Comparison of ENCODE assay signal across 10 mouse cellular contexts in the genomic region with DNA sequence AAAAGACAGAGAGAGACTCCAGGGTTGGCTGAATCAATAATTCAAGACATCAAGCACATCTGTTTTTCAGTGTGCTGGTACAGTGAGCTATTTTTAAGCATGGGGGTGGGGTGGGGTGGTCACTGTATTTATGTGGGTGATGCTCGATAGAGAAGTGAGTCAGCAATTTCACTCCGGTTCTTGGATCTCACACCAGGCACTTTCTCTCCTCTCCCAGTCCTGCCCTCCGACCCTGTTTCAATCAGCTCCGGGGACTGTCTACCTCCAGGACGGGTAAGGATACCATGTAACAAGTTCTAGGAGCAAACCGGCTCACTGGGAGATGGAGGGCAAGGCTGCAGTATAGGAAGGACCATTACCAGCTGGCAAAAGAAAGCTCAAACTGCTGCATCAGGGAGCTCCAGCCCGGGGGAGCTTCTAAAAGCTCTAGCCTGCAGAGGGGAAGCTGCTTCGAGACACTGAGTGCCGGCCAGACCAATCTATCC. TPM values are rescaled to one million over a fixed set of nuclear protein-coding genes. Genes with fewer than 3 reads are reported as not detected.
DNase-seq lines count a peak whose midpoint lies in the region; ATAC-seq and TF ChIP-seq lines count a peak whose summit lies in the region.
"Had no signal": no experiment of that assay in that cellular context is flagged by ENCODE, and none has a peak within 500 bp of the region (broad histone marks: within the 10 kb centered on the region; RNA-seq: fewer than 3 reads in every experiment).

No protein-coding gene starts in this region.

- H3K4me3 ChIP-seq in heart, adult 2 months, result no peak overlapping the region
- no peak overlapping the region for H3K4me3 ChIP-seq in embryonic facial prominence, embryonic 14.5 days (ENCODE audit: low read depth, low read length)
- H3K4me3 ChIP-seq in liver, embryonic 15.5 days (replicated peaks), result peak overlapping the region; percentile 64
- H3K4me3 ChIP-seq in forebrain, postnatal 0 days (ENCODE audit: low read depth, low read length), result no peak overlapping the region
- H3K4me3 ChIP-seq: neural tube, embryonic 13.5 days had no signal

- no peak for DNase-seq in heart, adult 2 months
- no peak for DNase-seq in heart, adult 8-10 months (ENCODE audit: low spot score)
- peak; percentile 82 for DNase-seq in A20 (ENCODE audit: low read depth, low spot score)
- peak; percentile 45 for DNase-seq in embryonic facial prominence, embryonic 14.5 days (ENCODE audit: low spot score)
- DNase-seq in gastrocnemius, adult 8-10 months (ENCODE audit: low spot score in 2 of 2), result no peak
- DNase-seq in forebrain, postnatal 0 days, result no peak
- DNase-seq in lung, postnatal 36 days, result no peak

- peaks cover 2% of the 10 kb centered on the region; the same call in 1 of the 2 replicates for H3K4me1 ChIP-seq in heart, adult 2 months (ENCODE audit: control insufficient read depth, insufficient read depth, low read length)
- peaks cover 28% of the 10 kb centered on the region; the same call in 1 of the 2 replicates for H3K4me1 ChIP-seq in embryonic facial prominence, embryonic 14.5 days (ENCODE audit: control insufficient read depth, insufficient read depth, low read length)
- peaks cover 46% of the 10 kb centered on the region for H3K4me1 ChIP-seq in liver, embryonic 15.5 days (replicated peaks)
- H3K4me1 ChIP-seq in forebrain, postnatal 0 days (ENCODE audit: insufficient read depth), result no peaks in the 10 kb centered on the region

- no peak for TF ChIP-seq POLR2A in heart, adult 2 months (IDR thresholded peaks at IDR 0.05; ENCODE audit: insufficient read depth, low read depth, low read length)

- H3K36me3 ChIP-seq in heart, adult 2 months (ENCODE audit: control insufficient read depth, insufficient read depth, low read length), result no peaks in the 10 kb centered on the region
- peaks cover 13% of the 10 kb centered on the region; the same call in 1 of the 2 replicates for H3K36me3 ChIP-seq in embryonic facial prominence, embryonic 14.5 days (ENCODE audit: control insufficient read depth, insufficient read depth, low read length)
- H3K36me3 ChIP-seq in liver, embryonic 15.5 days (replicated peaks), result peaks cover 20% of the 10 kb centered on the region
- no peaks in the 10 kb centered on the region; the same call in 1 of the 2 replicates for H3K36me3 ChIP-seq in forebrain, postnatal 0 days (ENCODE audit: insufficient read depth)

- no peak for TF ChIP-seq CTCF in heart, adult 2 months (IDR thresholded peaks at IDR 0.05)
- TF ChIP-seq CTCF in forebrain, postnatal 0 days (IDR thresholded peaks at IDR 0.05; ENCODE audit: low read depth), result no peak

- H3K4me2 ChIP-seq in embryonic facial prominence, embryonic 14.5 days (ENCODE audit: low read depth, low read length), result peak overlapping the region; percentile 40
- H3K4me2 ChIP-seq in liver, embryonic 15.5 days, result peak overlapping the region; percentile 74
- H3K4me2 ChIP-seq in forebrain, postnatal 0 days (ENCODE audit: low read depth), result no peak overlapping the region
- H3K4me2 ChIP-seq: neural tube, embryonic 13.5 days had no signal

- 0 out of 2 replicates have a peak, but pooled peaks cover 4% of the 10 kb centered on the region for H3K9me3 ChIP-seq in embryonic facial prominence, embryonic 14.5 days (ENCODE audit: control insufficient read depth, low read length)
- 0 out of 2 replicates have a peak, but pooled peaks cover 4% of the 10 kb centered on the region for H3K9me3 ChIP-seq in liver, embryonic 15.5 days (replicated peaks)
- H3K9me3 ChIP-seq in forebrain, postnatal 0 days (ENCODE audit: low read length), result no peaks in the 10 kb centered on the region

- no peak overlapping the region for H3K9ac ChIP-seq in heart, adult 2 months (ENCODE audit: low read depth, low read length)
- H3K9ac ChIP-seq in embryonic facial prominence, embryonic 14.5 days (ENCODE audit: low read depth, low read length), result peak overlapping the region; percentile 38
- H3K9ac ChIP-seq in liver, embryonic 15.5 days, result peak overlapping the region; percentile 73
- H3K9ac ChIP-seq in forebrain, postnatal 0 days, result no peak overlapping the region
- H3K9ac ChIP-seq: neural tube, embryonic 13.5 days had no signal

- H3K27ac ChIP-seq in heart, adult 2 months, result peak overlapping the region; percentile 38; the same call in 1 of the 2 replicates
- peak overlapping the region; percentile 75 for H3K27ac ChIP-seq in embryonic facial prominence, embryonic 14.5 days (replicated peaks; ENCODE audit: low read depth, low read length)
- H3K27ac ChIP-seq in liver, embryonic 15.5 days (replicated peaks), result peak overlapping the region; percentile 96
- H3K27ac ChIP-seq in forebrain, postnatal 0 days (ENCODE audit: low read depth, low read length), result no peak overlapping the region
- H3K27ac ChIP-seq: neural tube, embryonic 13.5 days had no signal

- 47% methylated on average over 9 of the region's 9 CpGs for WGBS in heart, adult 2 months
- 45% methylated on average over 9 of the region's 9 CpGs for WGBS in embryonic facial prominence, embryonic 14.5 days
- WGBS in liver, embryonic 15.5 days (ENCODE audit: insufficient replicate concordance), result 18% methylated on average over 9 of the region's 9 CpGs
- 72% methylated on average over 9 of the region's 9 CpGs for WGBS in forebrain, postnatal 0 days

- no peak for TF ChIP-seq EP300 in heart, adult 2 months (IDR thresholded peaks at IDR 0.05; ENCODE audit: insufficient read depth, low read depth, low read length)

- ATAC-seq in embryonic facial prominence, embryonic 14.5 days (ENCODE audit: low read depth), result no peak
- ATAC-seq in liver, embryonic 15.5 days (ENCODE audit: insufficient read depth), result peak; percentile 86
- ATAC-seq in forebrain, postnatal 0 days, result no peak; the same call in 1 of the 2 replicates
- ATAC-seq: Patski had no signal

- H3K79me2 ChIP-seq in heart, adult 2 months (replicated peaks; ENCODE audit: control insufficient read depth, insufficient read depth, low read length), result no peaks in the 10 kb centered on the region

- intact Hi-C loops in heart, adult 2 months (cut with DNase I), result no loop called here

- no peaks in the 10 kb centered on the region for H3K27me3 ChIP-seq in heart, adult 2 months (ENCODE audit: control insufficient read depth, insufficient read depth, low read length)
- H3K27me3 ChIP-seq in embryonic facial prominence, embryonic 14.5 days (replicated peaks; ENCODE audit: control insufficient read depth, insufficient read depth, low read length), result no peaks in the 10 kb centered on the region
- H3K27me3 ChIP-seq in liver, embryonic 15.5 days, result no peaks in the 10 kb centered on the region
- no peaks in the 10 kb centered on the region for H3K27me3 ChIP-seq in forebrain, postnatal 0 days (ENCODE audit: insufficient read depth, low read length)
- H3K27me3 ChIP-seq: neural tube, embryonic 13.5 days; Patski had no signal

RNA-seq across cellular contexts. Expression of gene Uso1, which starts 10.6 kb away (rescaled TPM):
- 10 to 100 TPM; 39.0 to 45.4 TPM for total RNA-seq in heart, adult 2 months (2021)
- 12.3 and 23.8 TPM in 2 replicates for polyA plus RNA-seq in heart, adult 2 months (2012; rRNA removed)
- total RNA-seq in heart, adult 8-10 months (2022), result 10 to 100 TPM; 43.0 to 49.2 (median 46.7) TPM
- 41.8 and 49.3 TPM in 2 replicates for polyA plus RNA-seq in embryonic facial prominence, embryonic 14.5 days (2014; fragmentation: Nextera tagmentation; extraction: Ambion mirVana)
- polyA plus RNA-seq in liver, embryonic 15.5 days (2015; fragmentation: Nextera tagmentation; extraction: Ambion mirVana), result 20.2 and 20.4 TPM in 2 replicates
- total RNA-seq in gastrocnemius, adult 8-10 months (2022), result 10 to 100 TPM; 68.9 to 76.0 (median 74.1) TPM
- 18.9 and 19.1 TPM in 2 replicates for total RNA-seq in forebrain, postnatal 0 days (2014; rRNA removed)
- polyA plus RNA-seq in forebrain, postnatal 0 days (2015; fragmentation: Nextera tagmentation; extraction: Ambion mirVana), result 19.6 and 24.8 TPM in 2 replicates

RNA-seq across cellular contexts. Expression of gene G3bp2, which starts 43.7 kb away (rescaled TPM):
- total RNA-seq in heart, adult 2 months (2021), result 10 to 100 TPM; 57.0 to 61.2 TPM
- 14.6 and 27.5 TPM in 2 replicates for polyA plus RNA-seq in heart, adult 2 months (2012; rRNA removed)
- total RNA-seq in heart, adult 8-10 months (2022), result 10 to 100 TPM; 55.3 to 63.0 (median 57.9) TPM
- polyA plus RNA-seq in embryonic facial prominence, embryonic 14.5 days (2014; fragmentation: Nextera tagmentation; extraction: Ambion mirVana), result 153 and 175 TPM in 2 replicates
- 42.8 and 50.1 TPM in 2 replicates for polyA plus RNA-seq in liver, embryonic 15.5 days (2015; fragmentation: Nextera tagmentation; extraction: Ambion mirVana)
- 10 to 100 TPM; 53.3 to 63.2 (median 60.7) TPM for total RNA-seq in gastrocnemius, adult 8-10 months (2022)
- 221 and 223 TPM in 2 replicates for total RNA-seq in forebrain, postnatal 0 days (2014; rRNA removed)
- polyA plus RNA-seq in forebrain, postnatal 0 days (2015; fragmentation: Nextera tagmentation; extraction: Ambion mirVana), result 268 and 315 TPM in 2 replicates

Comparison
In these comparisons a context has a peak if more than half of its experiments do, and no peak if none do; other contexts are left out.
1. DNase-seq: peak in A20 (single experiment) and embryonic facial prominence, embryonic 14.5 days (single experiment); none in heart, adult 2 months (0 of 2), heart, adult 8-10 months (single experiment), gastrocnemius, adult 8-10 months (0 of 2), forebrain, postnatal 0 days (single experiment) and lung, postnatal 36 days (single experiment).
2. H3K9ac ChIP-seq: peak in embryonic facial prominence, embryonic 14.5 days (single experiment) and liver, embryonic 15.5 days (single experiment); none in heart, adult 2 months (single experiment) and forebrain, postnatal 0 days (single experiment).